Mouse (Mus musculus): ENCODE results near the gene Gimap4. TPM values are rescaled to one million over a fixed set of nuclear protein-coding genes. Genes with fewer than 3 reads are reported as not detected.
A peak's percentile ranks its signal among the peaks of the same experiment; 100 is the strongest.

Gene Gimap4
- total and polyA plus RNA-seq, 3 experiments: 22.4 to 28.1 (median 25.3) TPM

- H3K9ac ChIP-seq (ENCODE audit: low read depth, low read length): no peak overlapping the region
- 20% methylated on average over 1 of the region's 1 CpGs for WGBS
- no peak for DNase-seq
- no peak overlapping the region for H3K4me3 ChIP-seq
- peaks cover 26% of the 10 kb centered on the region for H3K4me1 ChIP-seq (ENCODE audit: control insufficient read depth, insufficient read depth, low read length)
- TF ChIP-seq POLR2A (IDR thresholded peaks at IDR 0.05; ENCODE audit: insufficient read depth, low read depth, low read length) (no peak), CTCF (IDR thresholded peaks at IDR 0.05) (no peak), EP300 (IDR thresholded peaks at IDR 0.05; ENCODE audit: insufficient read depth, low read depth, low read length) (no peak)
- H3K27me3 ChIP-seq (ENCODE audit: control insufficient read depth, insufficient read depth, low read length): no peaks in the 10 kb centered on the region
- peaks cover 37% of the 10 kb centered on the region for H3K36me3 ChIP-seq (ENCODE audit: control insufficient read depth, insufficient read depth, low read length)
- peak overlapping the region; percentile 90 for H3K27ac ChIP-seq
- intact Hi-C loops (cut with DNase I): no loop called here
- no peaks in the 10 kb centered on the region for H3K79me2 ChIP-seq (replicated peaks; ENCODE audit: control insufficient read depth, insufficient read depth, low read length)
Observed at GRCm38 (mm10) chr6:48697555-48697930, 13.2 kb downstream of the Gimap4 start.

GRCm38 (mm10) chr6:48698066-48698856, 13.9 kb downstream of the Gimap4 start:
- peaks cover 28% of the 10 kb centered on the region for H3K4me1 ChIP-seq (ENCODE audit: control insufficient read depth, insufficient read depth, low read length)
- intact Hi-C loops (cut with DNase I): no loop called here
- H3K27ac ChIP-seq: peak overlapping the region; percentile 90
- no peak overlapping the region for H3K4me3 ChIP-seq
- TF ChIP-seq CTCF (IDR thresholded peaks at IDR 0.05): no peak
- no peak for TF ChIP-seq POLR2A (IDR thresholded peaks at IDR 0.05; ENCODE audit: insufficient read depth, low read depth, low read length)
- TF ChIP-seq EP300 (IDR thresholded peaks at IDR 0.05; ENCODE audit: insufficient read depth, low read depth, low read length): no peak
- DNase-seq: no peak
- no peak overlapping the region for H3K9ac ChIP-seq (ENCODE audit: low read depth, low read length)
- H3K79me2 ChIP-seq (replicated peaks; ENCODE audit: control insufficient read depth, insufficient read depth, low read length): no peaks in the 10 kb centered on the region
- 64% methylated on average over 7 of the region's 7 CpGs for WGBS
- H3K36me3 ChIP-seq (ENCODE audit: control insufficient read depth, insufficient read depth, low read length): peaks cover 42% of the 10 kb centered on the region
- no peaks in the 10 kb centered on the region for H3K27me3 ChIP-seq (ENCODE audit: control insufficient read depth, insufficient read depth, low read length)

DNA sequence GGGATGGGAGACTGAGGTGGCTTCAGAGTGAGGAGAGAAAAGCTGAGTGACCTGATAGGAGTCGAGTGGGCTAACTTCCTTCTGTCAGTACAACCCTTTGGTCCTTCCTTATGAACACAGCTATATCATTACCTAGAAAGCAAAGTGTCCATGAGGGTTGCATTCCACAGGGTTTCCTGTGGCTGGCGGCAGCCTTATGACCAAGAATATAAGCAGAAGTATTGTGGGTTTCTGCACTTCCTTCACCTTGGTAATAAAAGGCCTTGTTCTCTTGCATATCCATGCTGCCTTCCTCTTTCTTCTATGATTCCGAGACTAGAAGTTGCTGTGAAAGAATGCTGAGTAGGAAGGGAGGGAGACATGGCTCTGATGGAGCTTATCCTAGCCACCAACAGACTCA, 14.5 kb downstream of the Gimap4 start:
- no peak for TF ChIP-seq CTCF (IDR thresholded peaks at IDR 0.05)
- TF ChIP-seq EP300 (IDR thresholded peaks at IDR 0.05; ENCODE audit: insufficient read depth, low read depth, low read length): no peak
- TF ChIP-seq POLR2A (IDR thresholded peaks at IDR 0.05; ENCODE audit: insufficient read depth, low read depth, low read length): no peak
- H3K27me3 ChIP-seq (ENCODE audit: control insufficient read depth, insufficient read depth, low read length): no peaks in the 10 kb centered on the region
- H3K9ac ChIP-seq (ENCODE audit: low read depth, low read length): no peak overlapping the region
- intact Hi-C loops (cut with DNase I): no loop called here
- peaks cover 28% of the 10 kb centered on the region for H3K4me1 ChIP-seq (ENCODE audit: control insufficient read depth, insufficient read depth, low read length)
- peak overlapping the region; percentile 90 for H3K27ac ChIP-seq
- no peak overlapping the region for H3K4me3 ChIP-seq
- 54% methylated on average over 3 of the region's 3 CpGs for WGBS
- DNase-seq: no peak
- H3K79me2 ChIP-seq (replicated peaks; ENCODE audit: control insufficient read depth, insufficient read depth, low read length): no peaks in the 10 kb centered on the region
- peaks cover 44% of the 10 kb centered on the region for H3K36me3 ChIP-seq (ENCODE audit: control insufficient read depth, insufficient read depth, low read length)

GRCm38 (mm10) chr6:48700251-48701075, 16.1 kb downstream of the Gimap4 start:
- Histone ChIP-seq H3K4me3 (0 out of 2 replicates have a peak overlapping the region, but pooled peaks have one; percentile 7), H3K79me2 (replicated peaks; ENCODE audit: control insufficient read depth, insufficient read depth, low read length) (no peaks in the 10 kb centered on the region), H3K27me3 (ENCODE audit: control insufficient read depth, insufficient read depth, low read length) (no peaks in the 10 kb centered on the region), H3K9ac (ENCODE audit: low read depth, low read length) (no peak overlapping the region), H3K27ac (peak overlapping the region; percentile 90), H3K36me3 (ENCODE audit: control insufficient read depth, insufficient read depth, low read length) (peaks cover 57% of the 10 kb centered on the region), H3K4me1 (ENCODE audit: control insufficient read depth, insufficient read depth, low read length) (peaks cover 30% of the 10 kb centered on the region)
- intact Hi-C loops (cut with DNase I): loop anchor here (2.0 kb wide), 1 partner anchor 16 kb away; the partner anchor contains the start of gene Gimap4
- WGBS: 20% methylated on average over 5 of the region's 5 CpGs
- peak; percentile 93 for TF ChIP-seq EP300 (IDR thresholded peaks at IDR 0.05; ENCODE audit: insufficient read depth, low read depth, low read length)
- TF ChIP-seq POLR2A (IDR thresholded peaks at IDR 0.05; ENCODE audit: insufficient read depth, low read depth, low read length): peak; percentile 72; the same call in 1 of the 2 replicates
- TF ChIP-seq CTCF (IDR thresholded peaks at IDR 0.05): no peak
- DNase-seq: peak; percentile 33 to 66

DNA sequence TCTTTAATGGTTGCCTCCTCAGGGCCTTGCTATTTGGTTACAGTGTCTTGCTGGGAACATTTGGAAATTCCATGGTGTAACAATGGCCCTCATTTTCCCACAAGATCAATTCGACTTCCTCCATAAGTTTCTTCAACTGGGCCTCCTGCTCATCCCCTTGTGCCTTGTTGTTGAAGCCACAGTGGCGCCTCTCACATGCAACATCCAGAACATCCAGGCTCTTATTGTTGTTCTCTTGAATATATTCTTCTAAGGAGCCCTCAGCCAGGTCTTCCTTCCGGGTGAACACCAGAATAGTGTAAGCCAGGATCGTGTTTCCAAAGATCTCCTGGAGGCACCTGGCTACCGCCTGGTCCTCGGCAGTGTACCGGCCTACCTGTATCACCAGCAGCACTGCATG, 17.8 kb downstream of the Gimap4 start:
- peaks cover 56% of the 10 kb centered on the region for H3K36me3 ChIP-seq (ENCODE audit: control insufficient read depth, insufficient read depth, low read length)
- intact Hi-C loops (cut with DNase I): no loop called here
- H3K79me2 ChIP-seq (replicated peaks; ENCODE audit: control insufficient read depth, insufficient read depth, low read length): no peaks in the 10 kb centered on the region
- TF ChIP-seq CTCF (IDR thresholded peaks at IDR 0.05) (no peak), EP300 (IDR thresholded peaks at IDR 0.05; ENCODE audit: insufficient read depth, low read depth, low read length) (no peak), POLR2A (IDR thresholded peaks at IDR 0.05; ENCODE audit: insufficient read depth, low read depth, low read length) (no peak)
- no peak overlapping the region for H3K9ac ChIP-seq (ENCODE audit: low read depth, low read length)
- peaks cover 30% of the 10 kb centered on the region for H3K4me1 ChIP-seq (ENCODE audit: control insufficient read depth, insufficient read depth, low read length)
- no peaks in the 10 kb centered on the region for H3K27me3 ChIP-seq (ENCODE audit: control insufficient read depth, insufficient read depth, low read length)
- H3K4me3 ChIP-seq: no peak overlapping the region
- 80% methylated on average over 7 of the region's 7 CpGs for WGBS
- H3K27ac ChIP-seq: peak overlapping the region; percentile 90
- no peak for DNase-seq
